Mouse (Mus musculus) limb, embryonic 12.5 days (tissue): ENCODE measurements around the gene Rpl27. TPM values are rescaled to one million over a fixed set of nuclear protein-coding genes. Genes with fewer than 3 reads are reported as not detected.

Experiments used
- ATAC-seq: fragments of 200-750 bp; cut with Nextera tagmentation; 2 replicates; pipeline ENCODE4 v1.8.0; 2017; ENCODE audit warnings: low read depth, moderate TSS enrichment; ENCODE audit not compliant: insufficient number of reproducible peaks, insufficient read depth, low FRiP score, low TSS enrichment
- H3K27ac ChIP-seq: fragments of 300-500 bp; sonication (generic); 2 replicates; pipeline ENCODE4 v1.5.1; 2016; ENCODE audit warnings: mild to moderate bottlenecking, moderate library complexity
- H3K27me3 ChIP-seq: fragments of 300-500 bp; sonication (generic); 2 replicates; pipeline ENCODE4 v1.6.1; 2016; ENCODE audit warnings: mild to moderate bottlenecking, moderate library complexity
- H3K36me3 ChIP-seq: fragments of 300-500 bp; sonication (generic); 2 replicates; pipeline ENCODE4 v1.6.1; 2016; ENCODE audit warnings: mild to moderate bottlenecking, moderate library complexity
- H3K4me1 ChIP-seq: fragments of 300-500 bp; sonication (generic); replicated peaks from 2 replicates; pipeline ENCODE4 v1.6.1; 2016
- H3K4me2 ChIP-seq: fragments of 300-500 bp; sonication (generic); 2 replicates; pipeline ENCODE4 v1.6.1; 2016; ENCODE audit warnings: mild to moderate bottlenecking, moderate library complexity
- H3K4me3 ChIP-seq: fragments of 300-500 bp; sonication (generic); replicated peaks from 2 replicates; pipeline ENCODE4 v1.5.1; 2016; ENCODE audit warnings: mild to moderate bottlenecking
- H3K9ac ChIP-seq: fragments of 300-500 bp; sonication (generic); replicated peaks from 2 replicates; pipeline ENCODE4 v1.6.1; 2016; ENCODE audit warnings: mild to moderate bottlenecking, moderate library complexity
- H3K9me3 ChIP-seq: fragments of 300-500 bp; sonication (generic); 2 replicates; pipeline ENCODE4 v1.6.1; 2016; ENCODE audit warnings: mild to moderate bottlenecking, moderate library complexity
- WGBS: fragments of 180-500 bp; shearing (Covaris S2); methylation state at CpG from one replicate; pipeline ENCODE4 v1.1.7; 2016; 5-methylcytosine and 5-hydroxymethylcytosine counted together
- microRNA-seq: library from miRNA; unstranded; fragments of <30 nt; microRNA quantifications from one replicate; pipeline ENCODE4, GENCODE M21; 2017
- polyA plus RNA-seq: library from polyadenylated mRNA; unstranded; fragments of >200 nt; fragmentation: Nextera tagmentation; extraction: Ambion mirVana; gene quantifications from 2 replicates; pipeline ENCODE4 v1.2.1, GENCODE M21; 2016

Rpl27 gene
- polyA plus RNA-seq, 1 experiment from 2014 or later, result 394 TPM

GRCm38 (mm10) chr11:101483804-101484203 lies 41.7 kb downstream of the Rpl27 start:
- no peak overlapping the region for H3K27ac ChIP-seq
- 49% methylated on average over 3 of the region's 3 CpGs for WGBS

GRCm38 (mm10) chr11:101484245-101484644 lies 42.1 kb downstream of the Rpl27 start:
- Histone ChIP-seq H3K4me2 (no peak overlapping the region), H3K9ac (no peak overlapping the region), H3K27ac (no peak overlapping the region), H3K36me3 (peaks cover 23% of the 10 kb centered on the region), H3K4me3 (no peak overlapping the region), H3K27me3 (peaks cover 3% of the 10 kb centered on the region; the same call in 1 of the 2 replicates), H3K4me1 (peaks cover 3% of the 10 kb centered on the region; the same call in 1 of the 2 replicates), H3K9me3 (no peaks in the 10 kb centered on the region)
- 83% methylated on average over 6 of the region's 6 CpGs for WGBS
- ATAC-seq, result no peak

More at GRCm38 (mm10) chr11:101483804-101484203, 41.7 kb downstream of the Rpl27 start:
- H3K27me3 ChIP-seq, result peaks cover 6% of the 10 kb centered on the region; the same call in 1 of the 2 replicates
- no peak overlapping the region for H3K9ac ChIP-seq
- H3K4me3 ChIP-seq, result no peak overlapping the region
- ATAC-seq, result no peak
- peaks cover 19% of the 10 kb centered on the region for H3K36me3 ChIP-seq
- no peaks in the 10 kb centered on the region for H3K9me3 ChIP-seq
- H3K4me2 ChIP-seq, result no peak overlapping the region
- H3K4me1 ChIP-seq, result peaks cover 7% of the 10 kb centered on the region; the same call in 1 of the 2 replicates

- no peak overlapping the region for H3K27ac ChIP-seq
- H3K27me3 ChIP-seq, result no peaks in the 10 kb centered on the region
- no peaks in the 10 kb centered on the region for H3K9me3 ChIP-seq
- no peak for ATAC-seq
- H3K4me1 ChIP-seq, result no peaks in the 10 kb centered on the region; the same call in 1 of the 2 replicates
- H3K9ac ChIP-seq, result no peak overlapping the region
- no peak overlapping the region for H3K4me2 ChIP-seq
- 86% methylated on average over 7 of the region's 7 CpGs for WGBS
- no peak overlapping the region for H3K4me3 ChIP-seq
- peaks cover 28% of the 10 kb centered on the region for H3K36me3 ChIP-seq
Measured at GRCm38 (mm10) chr11:101484814-101485213, 42.7 kb downstream of the Rpl27 start.

GRCm38 (mm10) chr11:101485509-101486028 lies 43.5 kb downstream of the Rpl27 start:
- 43% methylated on average over 6 of the region's 6 CpGs for WGBS
- no peak overlapping the region for H3K4me2 ChIP-seq
- no peaks in the 10 kb centered on the region for H3K27me3 ChIP-seq
- no peak for ATAC-seq
- no peak overlapping the region for H3K27ac ChIP-seq
- H3K4me1 ChIP-seq, result no peaks in the 10 kb centered on the region; the same call in 1 of the 2 replicates
- no peak overlapping the region for H3K9ac ChIP-seq
- H3K36me3 ChIP-seq, result peaks cover 36% of the 10 kb centered on the region
- H3K9me3 ChIP-seq, result no peaks in the 10 kb centered on the region
- no peak overlapping the region for H3K4me3 ChIP-seq

GRCm38 (mm10) chr11:101486126-101486525 lies 44.0 kb downstream of the Rpl27 start:
- 76% methylated on average over 6 of the region's 6 CpGs for WGBS

More at GRCm38 (mm10) chr11:101486126-101486525, 44.0 kb downstream of the Rpl27 start:
- Histone ChIP-seq H3K27me3 (no peaks in the 10 kb centered on the region), H3K4me3 (no peak overlapping the region), H3K9ac (no peak overlapping the region), H3K4me1 (no peaks in the 10 kb centered on the region; the same call in 1 of the 2 replicates), H3K9me3 (no peaks in the 10 kb centered on the region), H3K36me3 (peaks cover 38% of the 10 kb centered on the region), H3K4me2 (no peak overlapping the region), H3K27ac (no peak overlapping the region)
- ATAC-seq, result no peak

Small RNA genes within 50 kb of the gene (microRNA-seq; reads per million reads assigned to microRNA genes)
- gene Mir6929, result not detected

Other genes starting within 250 kb of the Rpl27 start
- gene Ezh1, start 215.8 kb upstream of the Rpl27 start, polyA plus RNA-seq, result 14.2 and 16.4 TPM in 2 replicates
- 53.0 and 61.5 TPM in 2 replicates for gene Ramp2, start 196.3 kb upstream of the Rpl27 start, polyA plus RNA-seq
- gene Vps25, start 188.6 kb upstream of the Rpl27 start, polyA plus RNA-seq, result 94.1 and 104 TPM in 2 replicates
- 9.4 and 12.4 TPM in 2 replicates for gene Wnk4, start 181.7 kb upstream of the Rpl27 start, polyA plus RNA-seq
- 1.0 and 1.6 TPM in 2 replicates for gene Cntd1, start 163.3 kb upstream of the Rpl27 start, polyA plus RNA-seq
- 193 and 204 TPM in 2 replicates for gene Coa3, start 163.2 kb upstream of the Rpl27 start, polyA plus RNA-seq
- gene Becn1, start 140.0 kb upstream of the Rpl27 start, polyA plus RNA-seq, result 126 and 129 TPM in 2 replicates
- 154 and 167 TPM in 2 replicates for gene Psme3, start 126.1 kb upstream of the Rpl27 start, polyA plus RNA-seq
- gene Aoc2, start 117.2 kb upstream of the Rpl27 start, polyA plus RNA-seq, result 2.0 and 2.3 TPM in 2 replicates
- gene Aoc3, start 111.7 kb upstream of the Rpl27 start, polyA plus RNA-seq, result 0.05 TPM in 1 of 2 replicates, not detected in the other
- gene G6pc, start 74.7 kb upstream of the Rpl27 start, polyA plus RNA-seq, result not detected in 2 replicates
- gene Aarsd1, start 24.7 kb upstream of the Rpl27 start, polyA plus RNA-seq, result 86.6 and 94.2 TPM in 2 replicates
- 8.2 and 9.8 TPM in 2 replicates for gene Gm27029, start 17.5 kb upstream of the Rpl27 start, polyA plus RNA-seq
- gene Rundc1, start 17.2 kb upstream of the Rpl27 start, polyA plus RNA-seq, result 22.0 and 24.0 TPM in 2 replicates
- 7.8 and 9.4 TPM in 2 replicates for gene Ptges3l, start 17.0 kb upstream of the Rpl27 start, polyA plus RNA-seq
- 6.3 and 6.6 TPM in 2 replicates for gene Ifi35, start 6.1 kb downstream of the Rpl27 start, polyA plus RNA-seq
- 9.7 and 10.2 TPM in 2 replicates for gene Rnd2, start 22.7 kb downstream of the Rpl27 start, polyA plus RNA-seq
- gene Vat1, start 23.9 kb downstream of the Rpl27 start, polyA plus RNA-seq, result 23.2 and 26.7 TPM in 2 replicates
- 19.0 and 21.0 TPM in 2 replicates for gene Brca1, start 109.7 kb downstream of the Rpl27 start, polyA plus RNA-seq
- gene Nbr1, start 109.9 kb downstream of the Rpl27 start, polyA plus RNA-seq, result 81.6 and 83.8 TPM in 2 replicates
- gene Tmem106a, start 139.9 kb downstream of the Rpl27 start, polyA plus RNA-seq, result 1.4 and 2.9 TPM in 2 replicates
- not detected in 2 replicates for gene Gm11634, start 157.0 kb downstream of the Rpl27 start, polyA plus RNA-seq
- 37.0 and 37.8 TPM in 2 replicates for gene Rdm1, start 184.9 kb downstream of the Rpl27 start, polyA plus RNA-seq
- gene Arl4d, start 223.2 kb downstream of the Rpl27 start, polyA plus RNA-seq, result 1.7 and 2.5 TPM in 2 replicates